Mouse (Mus musculus) cerebellum, adult 2 months (tissue): ENCODE measurements around the gene Gstt4.

Experiments used
- CTCF ChIP-seq: fragments of 200-500 bp; IDR thresholded peaks from 2 replicates; pipeline ENCODE4 v1.5.1; 2011; ENCODE audit warnings: low read depth, mild to moderate bottlenecking, control low read depth, low read length, moderate library complexity, borderline replicate concordance; ENCODE audit not compliant: insufficient read depth
- POLR2A ChIP-seq: fragments of 200-500 bp; IDR thresholded peaks from 2 replicates; pipeline ENCODE4 v1.6.1; 2011; ENCODE audit warnings: low read length, control low read depth, borderline replicate concordance; ENCODE audit not compliant: insufficient read depth

GRCm38 (mm10) chr10:75776562-75776961 lies 45.8 kb downstream of the Gstt4 start:
- TF ChIP-seq POLR2A (no peak), CTCF (no peak)
